In the genomic region with DNA sequence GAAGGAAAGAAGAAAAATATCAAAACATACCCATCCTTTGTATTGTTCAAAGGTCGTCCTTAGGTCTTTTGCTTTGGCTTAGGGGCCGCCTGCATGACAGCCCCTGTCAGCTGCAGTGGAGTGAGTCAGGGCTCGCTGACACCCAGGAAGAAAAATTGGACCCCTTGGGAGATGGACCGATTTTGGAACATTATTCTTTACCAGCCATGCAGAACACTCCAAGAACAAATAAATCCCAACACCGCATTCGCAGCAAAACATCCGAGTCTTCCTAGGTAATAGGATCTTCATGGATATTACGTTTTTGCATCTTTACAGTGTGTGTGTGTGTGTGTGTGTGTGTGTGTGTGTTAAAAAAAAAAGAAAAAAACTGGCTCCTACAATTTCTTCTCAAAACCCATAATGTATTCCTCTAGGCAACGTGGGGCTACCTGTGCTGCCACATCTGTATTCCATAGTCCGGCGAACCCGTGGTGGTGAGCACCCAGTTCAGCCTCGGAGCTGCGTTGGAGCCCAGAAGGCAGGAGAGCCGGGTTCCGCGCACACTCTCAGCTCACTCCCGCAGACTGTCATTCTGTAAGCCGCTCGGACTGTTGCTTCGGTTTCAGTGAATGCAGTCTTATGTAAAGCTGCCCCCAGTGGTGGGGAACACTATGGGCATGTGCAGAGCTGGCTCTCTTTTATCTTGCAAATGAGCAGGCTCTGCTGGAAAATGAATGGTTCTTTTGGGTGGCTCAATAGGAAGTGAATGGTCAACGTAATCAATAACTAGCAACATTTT, we compare ENCODE assay signal across 9 mouse cellular contexts. TPM values are rescaled to one million over a fixed set of nuclear protein-coding genes. Genes with fewer than 3 reads are reported as not detected.
DNase-seq lines count a peak whose midpoint lies in the region; ATAC-seq and TF ChIP-seq lines count a peak whose summit lies in the region.
"Had no signal": no experiment of that assay in that cellular context is flagged by ENCODE, and none has a peak within 500 bp of the region (broad histone marks: within the 10 kb centered on the region; RNA-seq: fewer than 3 reads in every experiment).

Lrrtm3 (minus strand) TSS at position 598 of the 781 bp plus-strand sequence.

- H3K36me3 ChIP-seq in forebrain, embryonic 11.5 days (ENCODE audit: control insufficient read depth, insufficient read depth, low read length) = no peaks in the 10 kb centered on the region
- no peaks in the 10 kb centered on the region for H3K36me3 ChIP-seq in liver, embryonic 15.5 days (replicated peaks)

- H3K4me2 ChIP-seq in forebrain, embryonic 11.5 days (ENCODE audit: low read depth, low read length, severe bottlenecking) = peak within 1 kb of the TSS; percentile 64
- H3K4me2 ChIP-seq in liver, embryonic 15.5 days = peak within 1 kb of the TSS; percentile 38

- peaks cover 8% of the 10 kb centered on the region; the same call in 1 of the 2 replicates for H3K4me1 ChIP-seq in forebrain, embryonic 11.5 days (replicated peaks; ENCODE audit: control insufficient read depth, insufficient read depth, low read length)
- H3K4me1 ChIP-seq in liver, embryonic 15.5 days (replicated peaks) = no peaks in the 10 kb centered on the region

- DNase-seq in ovary, adult 18-20 months (ENCODE audit: low spot score) = peak; percentile 44
- no peak for DNase-seq in ovary, postnatal 10 days (ENCODE audit: low spot score)
- peak; percentile 81 for DNase-seq in forebrain, embryonic 11.5 days (ENCODE audit: low spot score)
- peak; percentile 14 to 16 for DNase-seq in heart, postnatal 36 days
- peak; percentile 72 to 82 for DNase-seq in layer of hippocampus, adult 2 months (ENCODE audit: low spot score in 2 of 2)
- peak; percentile 53 for DNase-seq in ovary, postnatal 36 days (ENCODE audit: low spot score)
- no peak for DNase-seq in urinary bladder, adult 2 months (ENCODE audit: low spot score)

- peak; percentile 76 for TF ChIP-seq CTCF in layer of hippocampus, adult 2 months (conservative IDR thresholded peaks at IDR 0.05)

- H3K27ac ChIP-seq in forebrain, embryonic 11.5 days (ENCODE audit: low read depth, low read length) = no peak within 1 kb of the TSS
- H3K27ac ChIP-seq in layer of hippocampus, adult 2 months = peak within 1 kb of the TSS; percentile 89
- no peak within 1 kb of the TSS for H3K27ac ChIP-seq in liver, embryonic 15.5 days (replicated peaks)
- H3K27ac ChIP-seq: macrophage had no signal

- peak within 1 kb of the TSS; percentile 30 for H3K4me3 ChIP-seq in forebrain, embryonic 11.5 days (ENCODE audit: low read depth, low read length)
- H3K4me3 ChIP-seq in layer of hippocampus, adult 2 months = peak within 1 kb of the TSS; percentile 66
- H3K4me3 ChIP-seq in liver, embryonic 15.5 days (replicated peaks) = no peak within 1 kb of the TSS

- no peak within 1 kb of the TSS; the same call in 1 of the 2 replicates for H3K9ac ChIP-seq in forebrain, embryonic 11.5 days (ENCODE audit: low read length)
- no peak within 1 kb of the TSS for H3K9ac ChIP-seq in liver, embryonic 15.5 days

- H3K9me3 ChIP-seq in forebrain, embryonic 11.5 days (ENCODE audit: control insufficient read depth, low read length) = no peaks in the 10 kb centered on the region
- no peaks in the 10 kb centered on the region for H3K9me3 ChIP-seq in liver, embryonic 15.5 days (replicated peaks)

- peak; percentile 91 for ATAC-seq in forebrain, embryonic 11.5 days (replicated peaks; ENCODE audit: low FRiP score)
- no peak for ATAC-seq in liver, embryonic 15.5 days (ENCODE audit: insufficient read depth)

- under 1% methylated on average over 22 of the region's 22 CpGs for WGBS in forebrain, embryonic 11.5 days
- 4% methylated on average over 22 of the region's 22 CpGs for WGBS in liver, embryonic 15.5 days (ENCODE audit: insufficient replicate concordance)

- intact Hi-C loops in heart, postnatal 36 days (cut with DNase I) = loop anchor here (5.0 to 10.0 kb wide), 4 partner anchors 185 to 665 kb away; no protein-coding TSS in a partner anchor

- H3K27me3 ChIP-seq in forebrain, embryonic 11.5 days (ENCODE audit: control insufficient read depth, insufficient read depth, low read length) = peaks cover 11% of the 10 kb centered on the region
- peaks cover 32% of the 10 kb centered on the region for H3K27me3 ChIP-seq in liver, embryonic 15.5 days

RNA-seq across cellular contexts. Expression of gene Lrrtm3, which starts in this region (rescaled TPM):
- polyA plus RNA-seq in forebrain, embryonic 11.5 days (2014; fragmentation: Nextera tagmentation; extraction: Ambion mirVana) = 2.2 and 2.6 TPM in 2 replicates
- total RNA-seq in heart, postnatal 36 days (2021) = under 1 TPM; 0.44 to 0.73 TPM
- total RNA-seq in layer of hippocampus, adult 2 months (2021) = 10 to 100 TPM; 18.2 to 21.1 TPM
- 0.02 and 0.16 TPM in 2 replicates for polyA plus RNA-seq in liver, embryonic 15.5 days (2015; fragmentation: Nextera tagmentation; extraction: Ambion mirVana)
- polyA plus RNA-seq in urinary bladder, adult 2 months (2012; rRNA removed) = 1.8 and 2.4 TPM in 2 replicates
- polyA plus RNA-seq: macrophage had no signal

Comparison
In these comparisons a context has a peak if more than half of its experiments do, and no peak if none do; other contexts are left out.
1. RNA of gene Lrrtm3 (total RNA-seq): 18.2 to 21.1 TPM in layer of hippocampus, adult 2 months; 0.44 to 0.73 TPM in heart, postnatal 36 days; every median in the first group is over 10 times any median in the second.
2. DNase-seq: peak in ovary, adult 18-20 months (single experiment), forebrain, embryonic 11.5 days (single experiment), layer of hippocampus, adult 2 months (2 of 2) and ovary, postnatal 36 days (single experiment); none in ovary, postnatal 10 days (single experiment) and urinary bladder, adult 2 months (single experiment).
3. Peak in DNase-seq in heart, postnatal 36 days; RNA of the gene not detected or under 1 TPM.